Mouse (Mus musculus) ES-E14 (cell line): Measurements from ENCODE around the gene Sox21.

ENCODE experiments used
- CHD2 ChIP-seq: IDR thresholded peaks from 2 replicates; pipeline ENCODE4 v1.6.1; 2014; ENCODE audit warnings: mild to moderate bottlenecking, low read depth, low read length, inconsistent platforms
- ZNF384 ChIP-seq: IDR thresholded peaks from 2 replicates; pipeline ENCODE4 v1.6.1; 2012; ENCODE audit warnings: low read depth, low read length, inconsistent platforms

DNA sequence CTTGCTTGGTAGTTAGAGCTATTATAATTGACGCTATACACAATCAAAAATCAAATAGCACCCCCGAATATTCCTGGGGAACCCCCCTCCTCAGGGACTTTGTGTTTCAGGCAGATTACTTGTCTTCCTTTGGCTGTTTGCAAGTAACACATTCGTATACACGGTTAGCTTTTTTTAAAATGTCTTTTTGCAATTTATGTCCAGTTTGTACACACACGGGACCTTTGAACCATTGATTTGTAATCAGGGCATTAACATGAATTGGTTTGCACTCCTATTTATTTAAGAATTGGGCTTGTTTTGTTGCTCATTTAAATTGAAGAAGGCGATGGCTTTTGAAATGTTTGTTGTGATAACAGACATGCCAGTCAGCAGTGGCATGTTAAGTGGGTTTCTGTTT, 956 bp upstream of the Sox21 start:
- TF ChIP-seq ZNF384 (no peak), CHD2 (no peak)
